Mouse (Mus musculus) left cerebral cortex, adult 9 months (tissue): Measurements from ENCODE around the gene Fgf22.

Experiments
- DNase-seq, 2 experiments: peaks; one replicate each; pipeline ENCODE4 v3.0.0; 2022; ENCODE audit warnings: low spot score in 2 of 2

Gene Fgf22

DNA sequence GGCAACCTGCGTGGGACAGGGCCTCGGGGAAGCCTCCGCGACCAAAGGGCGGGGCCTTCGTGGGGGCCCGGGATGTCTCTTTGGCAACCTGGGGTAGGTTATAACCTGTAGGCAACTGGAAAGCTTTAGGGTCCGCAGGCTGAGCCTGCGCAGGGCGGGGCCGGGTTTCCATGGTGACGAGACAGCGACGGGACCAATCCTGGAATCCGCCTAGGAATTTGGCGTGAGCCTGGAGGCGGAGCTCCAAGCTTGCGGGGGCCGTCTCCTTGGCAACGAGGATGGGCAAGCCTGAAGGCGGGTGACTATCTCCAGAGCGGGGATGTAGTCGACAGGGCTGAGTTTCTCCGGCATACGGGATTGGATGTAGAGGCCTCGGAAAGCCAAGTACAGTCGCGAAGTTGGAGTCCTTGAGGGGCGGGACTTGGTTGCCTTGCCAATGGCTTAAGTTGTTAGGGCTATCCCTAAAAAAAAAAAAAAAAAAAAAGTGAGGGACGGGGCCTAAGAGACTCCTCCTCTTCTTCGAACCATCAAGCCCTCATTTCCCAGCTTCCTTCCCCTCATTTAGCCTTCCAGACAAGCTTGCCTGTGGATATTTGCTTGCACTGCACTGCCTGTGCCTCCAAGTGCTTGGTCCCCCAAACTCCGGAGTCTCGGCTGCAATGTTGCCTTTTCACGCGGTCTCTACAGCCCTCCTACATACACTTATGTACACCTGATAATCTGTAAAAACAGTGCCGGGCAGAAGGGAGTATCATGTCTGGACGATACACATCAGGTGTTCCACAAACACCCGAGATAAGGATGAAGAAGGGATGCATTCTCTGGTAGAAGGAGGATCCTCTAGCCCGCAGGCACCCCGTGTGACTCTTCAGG lies 12.7 kb downstream of the Fgf22 start:
- DNase-seq, result peak; percentile 95 to 96

DNA sequence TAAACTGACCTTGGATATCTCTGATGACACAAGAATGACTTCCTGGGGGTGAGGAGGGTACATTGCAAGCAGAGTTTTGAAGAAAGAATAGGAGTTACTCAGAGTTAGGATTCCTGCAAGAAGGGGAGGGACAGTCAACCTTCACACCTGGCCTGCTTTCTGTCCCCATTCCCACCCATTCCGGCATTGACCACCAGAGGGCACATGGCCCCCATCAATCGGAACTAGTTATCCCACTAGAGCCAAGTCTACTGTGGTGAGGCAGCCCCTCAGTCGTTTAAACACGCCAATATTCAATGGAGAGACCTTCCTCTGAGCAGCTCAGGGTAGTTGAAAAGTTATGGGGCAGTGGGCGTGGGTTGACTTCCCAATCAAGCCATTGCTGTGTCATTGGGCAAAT lies 13.5 kb downstream of the Fgf22 start:
- peak in 1 of 2 experiments; percentile 82 for DNase-seq

DNA sequence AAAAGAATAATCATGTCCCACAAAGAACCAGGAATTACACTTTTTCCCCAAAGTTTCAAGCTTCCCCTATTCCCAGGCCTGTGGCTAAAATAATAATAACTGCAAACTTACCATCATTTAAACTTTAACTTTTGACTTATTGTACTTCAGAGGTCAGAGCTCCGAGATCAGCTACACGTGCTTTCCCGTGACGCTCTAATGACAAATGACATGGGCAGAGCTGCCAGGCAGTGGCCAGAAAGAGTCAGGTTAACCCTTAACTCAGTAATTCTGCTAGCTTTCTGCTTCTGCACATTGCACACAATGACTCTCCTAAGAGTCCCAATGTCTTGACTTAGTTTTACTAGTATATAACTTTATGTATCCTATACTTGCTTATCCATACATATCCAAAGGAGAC lies 14.5 kb downstream of the Fgf22 start:
- no peak for DNase-seq

DNA sequence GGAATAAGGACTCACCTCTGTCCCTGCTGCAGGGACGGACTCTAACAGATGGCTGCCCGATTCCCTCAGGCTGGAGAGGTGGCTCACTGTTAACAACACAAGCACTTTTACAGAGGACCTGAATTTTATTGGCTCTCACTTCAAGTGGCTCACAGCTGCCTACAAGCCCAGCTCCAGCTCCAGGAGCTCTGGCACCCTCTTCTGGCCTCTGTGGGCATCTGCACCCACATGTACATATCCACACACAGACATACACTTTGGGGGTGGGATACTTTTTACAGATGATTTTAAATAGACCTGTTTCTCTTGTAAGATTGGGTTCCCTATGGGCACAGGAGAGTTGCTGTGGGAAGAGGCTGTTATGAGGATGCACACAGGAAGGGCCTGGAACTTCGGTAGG lies 17.4 kb downstream of the Fgf22 start:
- no peak for DNase-seq

DNA sequence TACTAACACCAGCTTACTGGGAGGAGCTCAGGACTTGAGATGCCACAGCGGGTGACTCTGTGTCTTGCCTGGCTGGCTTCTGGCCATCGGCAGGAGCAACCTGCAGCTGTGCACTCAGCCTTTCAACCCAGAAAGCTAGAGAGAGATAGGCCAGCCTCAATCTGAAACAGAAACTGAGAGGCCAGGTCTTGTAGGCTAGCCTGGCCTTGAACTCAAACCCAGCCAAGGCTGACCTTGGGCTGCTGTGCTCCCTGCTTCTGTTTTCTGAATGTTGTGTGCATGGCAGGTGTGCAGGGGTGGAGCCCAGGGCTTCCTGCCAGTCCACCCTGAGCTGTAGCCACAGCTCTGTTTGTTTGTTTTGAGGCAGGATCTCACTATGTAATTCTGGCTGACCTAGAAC lies 18.3 kb downstream of the Fgf22 start:
- no peak for DNase-seq

DNA sequence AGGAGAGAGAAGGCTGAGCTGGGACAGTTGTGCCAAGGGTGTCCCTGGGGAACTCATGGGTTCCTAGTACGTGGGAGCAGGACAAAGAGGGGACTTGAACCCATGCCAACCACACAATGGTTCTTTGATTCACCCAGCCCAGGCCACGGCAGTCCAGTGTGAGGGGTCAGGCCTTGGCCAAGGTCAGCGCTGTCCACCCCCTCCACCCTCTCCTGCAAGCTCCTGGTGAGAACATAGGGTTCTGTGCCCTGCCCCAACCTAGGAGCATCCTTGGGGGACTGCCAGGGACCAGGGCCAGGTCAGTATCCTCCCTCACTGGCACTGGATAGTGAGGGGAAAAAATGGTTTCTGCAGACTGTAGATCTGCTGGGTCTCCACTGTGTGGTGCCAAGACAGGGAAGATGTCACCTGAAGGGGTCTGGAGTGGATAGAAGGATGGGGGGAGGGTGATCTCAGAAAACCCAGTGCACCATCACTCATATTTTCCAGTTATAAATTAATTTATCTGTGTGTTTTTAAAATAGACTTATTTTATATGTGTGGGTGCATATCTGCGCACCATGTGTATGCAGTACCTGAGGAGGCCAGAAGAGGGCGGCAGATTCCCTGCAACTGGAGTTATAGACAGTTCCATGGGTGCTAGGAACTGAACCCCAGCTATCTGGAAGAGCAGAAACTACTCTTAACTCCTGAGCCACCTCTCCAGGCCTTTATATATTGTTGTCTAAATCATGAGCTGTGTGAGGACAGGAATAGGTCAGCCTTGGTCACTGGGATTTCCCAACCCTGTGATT lies 19.8 kb downstream of the Fgf22 start:
- DNase-seq, result peak in 1 of 2 experiments; percentile 3

DNA sequence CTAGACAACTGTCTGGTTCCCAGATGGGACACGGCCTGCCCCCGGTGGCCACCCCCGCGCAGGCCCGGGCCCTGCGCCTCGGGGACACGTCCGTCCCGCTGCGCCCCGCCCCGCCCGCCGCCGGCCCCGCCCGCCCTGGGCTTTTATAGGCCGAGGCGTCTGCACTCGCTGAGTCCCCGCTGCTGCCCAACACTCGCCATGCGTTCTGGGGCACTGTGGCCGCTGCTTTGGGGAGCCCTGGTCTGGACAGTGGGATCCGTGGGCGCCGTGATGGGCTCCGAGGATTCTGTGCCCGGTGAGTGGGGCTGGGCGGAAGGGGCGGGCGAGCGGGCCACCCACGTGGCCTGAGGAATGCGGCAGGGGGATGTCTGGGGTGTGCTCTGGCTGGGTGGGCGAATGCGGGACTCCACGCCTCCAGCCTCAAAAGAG lies 22.2 kb downstream of the Fgf22 start, which contains the start of gene Fstl3:
Gene Fstl3, plus strand, starts transcription at position 170 of the 429 bp plus-strand sequence.
- no peak for DNase-seq

DNA sequence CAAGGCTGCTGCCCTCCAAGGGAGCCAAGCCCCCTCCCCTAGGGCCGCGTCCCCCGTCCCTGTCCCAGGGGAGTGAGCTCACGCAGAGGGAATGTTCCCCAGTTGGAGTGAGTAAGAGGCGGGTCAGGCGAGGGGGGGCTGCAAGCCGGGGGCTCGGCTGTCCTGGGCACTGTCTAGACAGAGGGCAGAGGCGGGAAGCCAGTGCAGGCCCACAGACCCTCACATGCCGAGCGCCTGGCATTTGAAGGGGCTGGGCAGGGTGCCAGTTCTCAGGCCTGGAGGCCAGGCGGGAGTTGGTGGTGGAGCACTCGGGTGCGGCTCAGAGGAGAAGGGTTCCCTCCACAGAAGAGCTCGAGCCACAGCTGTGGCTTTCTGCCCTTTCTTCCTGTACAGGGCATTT lies 23.1 kb downstream of the Fgf22 start:
- DNase-seq, result no peak

DNA sequence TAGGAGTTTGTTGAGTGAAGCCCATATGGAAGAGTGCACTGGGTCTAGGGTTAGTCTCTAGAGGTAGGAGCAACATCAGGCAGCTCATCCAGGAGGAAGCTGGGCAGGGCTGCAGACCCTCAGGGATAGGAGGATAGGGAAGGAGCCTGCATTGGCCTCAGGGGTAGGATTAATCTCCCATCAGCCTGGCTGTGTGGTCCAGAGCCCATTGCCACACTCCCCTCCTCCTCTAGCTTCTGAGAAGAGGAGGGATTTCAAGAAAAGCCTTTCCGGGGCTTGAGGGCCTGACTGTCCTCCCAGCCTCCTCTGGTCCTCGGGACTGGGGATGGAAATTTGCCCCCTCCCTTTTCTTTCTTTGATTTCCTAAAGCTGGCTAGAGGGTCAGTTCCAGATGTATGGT lies 24.3 kb downstream of the Fgf22 start:
- DNase-seq, result no peak

DNA sequence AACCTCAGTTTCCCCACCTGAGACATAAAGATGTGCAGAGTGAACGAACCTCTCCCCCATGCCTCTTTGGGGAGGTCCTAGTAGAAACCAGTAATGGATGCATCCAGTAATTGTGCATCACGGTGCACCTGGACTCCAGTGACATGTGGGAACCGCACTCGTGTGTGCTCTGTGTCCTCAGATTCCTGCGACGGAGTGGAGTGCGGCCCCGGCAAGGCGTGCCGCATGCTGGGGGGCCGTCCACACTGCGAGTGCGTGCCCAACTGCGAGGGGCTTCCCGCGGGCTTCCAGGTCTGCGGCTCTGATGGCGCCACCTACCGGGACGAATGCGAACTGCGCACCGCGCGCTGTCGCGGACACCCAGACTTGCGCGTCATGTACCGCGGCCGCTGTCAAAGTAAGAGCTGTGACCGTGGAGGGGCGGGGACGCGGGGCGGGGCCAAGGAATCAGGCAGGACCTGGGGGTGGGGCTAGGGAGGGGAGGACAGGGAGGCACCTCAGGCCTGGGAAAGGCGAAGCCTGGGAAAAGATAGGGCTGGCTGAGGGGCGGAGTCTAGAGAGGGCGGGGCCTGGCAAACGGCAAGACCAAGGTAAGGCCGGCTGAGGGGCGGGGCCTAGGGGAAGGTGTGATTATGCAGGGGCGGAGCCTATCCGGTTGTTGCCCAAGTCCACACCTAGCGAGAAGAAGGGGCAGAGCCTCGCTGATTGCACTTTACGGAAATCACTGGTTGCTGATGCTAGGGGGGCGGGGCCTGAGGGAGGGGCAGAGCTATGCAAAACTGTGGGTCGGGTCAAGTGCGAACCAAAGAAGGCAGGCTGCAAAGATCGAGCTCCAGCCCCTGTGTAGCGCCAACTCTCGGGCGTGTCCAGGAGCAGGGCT lies 25.1 kb downstream of the Fgf22 start:
- DNase-seq, result peak; percentile 97

DNA sequence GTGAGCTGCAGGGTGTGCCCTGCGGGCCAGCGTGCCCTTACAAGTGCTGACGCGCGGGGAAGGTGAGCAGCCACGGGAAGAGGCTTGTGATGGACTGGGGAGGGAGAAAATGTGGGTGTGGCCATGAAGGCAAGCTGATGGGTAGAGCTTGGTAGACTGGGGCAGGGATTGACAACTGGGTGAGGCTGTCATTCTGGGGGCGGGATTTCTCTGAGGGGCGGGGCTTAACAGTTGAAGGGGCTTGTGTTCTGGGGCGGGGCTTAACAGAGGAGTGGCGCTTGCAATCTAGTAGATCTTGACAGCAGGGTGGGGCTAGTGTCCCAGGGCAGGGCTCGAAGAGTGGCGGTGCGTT lies 25.8 kb downstream of the Fgf22 start:
- no peak for DNase-seq

DNA sequence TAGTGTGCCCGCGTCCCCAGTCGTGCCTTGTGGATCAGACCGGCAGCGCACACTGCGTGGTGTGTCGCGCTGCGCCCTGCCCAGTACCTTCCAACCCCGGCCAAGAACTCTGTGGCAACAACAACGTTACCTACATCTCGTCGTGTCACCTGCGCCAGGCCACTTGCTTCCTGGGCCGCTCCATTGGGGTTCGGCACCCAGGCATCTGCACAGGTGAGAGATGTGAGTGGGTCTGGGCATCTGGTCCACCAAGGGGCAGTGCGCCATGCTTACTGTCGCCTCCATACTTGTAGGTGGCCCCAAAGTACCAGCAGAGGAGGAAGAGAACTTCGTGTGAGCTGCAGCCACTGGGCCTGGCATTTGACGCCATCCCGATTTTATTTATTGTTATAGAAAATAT lies 26.3 kb downstream of the Fgf22 start:
- peak in 1 of 2 experiments; percentile 30 for DNase-seq

DNA sequence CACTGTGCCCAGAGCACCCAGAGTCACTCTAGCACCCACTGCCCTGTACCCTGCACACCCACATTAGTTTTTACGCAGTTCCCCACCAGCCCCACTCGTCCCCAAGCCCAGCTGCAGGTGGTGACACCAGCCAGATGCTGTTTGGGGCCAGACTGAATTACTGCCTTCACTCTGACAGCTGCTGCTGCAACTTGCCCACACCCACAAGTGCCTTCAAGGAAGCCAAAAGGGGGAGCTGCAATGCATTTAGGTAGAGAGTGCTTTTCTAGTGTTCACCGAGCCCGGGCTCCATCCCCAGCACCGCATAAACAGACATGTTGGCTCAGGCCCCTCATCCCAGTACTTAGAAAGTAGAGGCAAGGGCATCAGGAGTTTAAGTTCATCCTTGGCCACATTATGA lies 27.1 kb downstream of the Fgf22 start:
- no peak for DNase-seq

DNA sequence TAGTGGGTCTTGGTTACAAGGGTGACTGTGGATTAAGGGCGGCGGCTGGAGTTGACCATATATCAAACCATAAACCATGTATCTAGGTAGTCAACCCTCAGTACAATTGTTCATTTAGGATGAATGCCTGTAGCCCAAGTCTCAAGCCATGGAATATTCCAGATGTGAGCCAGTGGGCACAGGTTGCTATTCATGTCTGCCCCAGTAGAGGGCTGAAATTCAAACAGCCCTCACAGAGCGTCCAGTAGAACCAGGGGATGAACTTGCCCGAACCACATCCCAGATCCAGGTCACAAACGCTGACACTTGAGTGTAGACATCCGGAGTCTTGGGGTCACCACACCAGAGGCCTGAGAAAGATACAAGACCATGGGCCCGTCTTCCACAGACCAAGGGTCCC lies 28.2 kb downstream of the Fgf22 start:
- no peak for DNase-seq

DNA sequence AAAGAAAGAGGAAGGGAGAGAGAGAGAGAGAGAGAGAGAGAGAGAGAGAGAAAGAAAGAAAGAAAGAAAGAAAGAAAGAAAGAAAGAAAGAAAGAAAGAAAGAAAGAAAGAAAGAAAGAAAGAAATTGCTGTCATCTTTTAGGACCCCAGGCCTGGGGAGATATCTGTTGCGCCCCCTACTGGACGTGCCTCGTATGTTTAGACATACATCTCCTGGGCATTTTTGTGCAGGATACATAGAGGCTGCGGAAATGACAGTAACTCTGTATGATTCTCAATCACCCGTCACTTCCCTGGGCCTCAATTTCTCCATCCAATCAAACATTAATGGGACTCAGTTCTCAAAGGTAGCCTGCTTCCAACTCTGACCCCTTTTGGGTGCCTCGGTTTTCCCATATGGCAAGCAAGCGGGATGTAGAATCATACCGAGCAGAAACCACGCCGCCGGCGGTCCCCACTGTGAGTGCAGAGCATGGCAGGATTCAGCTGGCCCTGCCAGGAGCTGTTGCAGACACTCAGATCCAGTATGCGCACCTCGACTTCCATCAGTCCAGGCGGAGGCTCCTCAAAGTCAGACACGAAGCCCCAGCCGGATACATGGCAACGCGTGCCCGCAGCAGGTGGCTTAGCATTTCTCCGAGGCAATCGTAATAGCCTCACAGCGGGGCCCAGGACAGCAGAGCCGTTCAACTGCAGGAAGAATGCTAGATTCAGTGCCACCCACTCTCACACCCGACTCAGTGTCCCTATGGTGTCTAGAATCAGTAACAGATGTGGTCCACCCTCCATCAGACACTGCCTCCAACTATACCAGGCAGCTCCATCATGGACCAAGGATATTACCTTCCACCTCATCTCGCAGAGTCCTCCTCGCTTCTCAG lies 29.3 kb downstream of the Fgf22 start:
- DNase-seq, result peak in 1 of 2 experiments; percentile 39

DNA sequence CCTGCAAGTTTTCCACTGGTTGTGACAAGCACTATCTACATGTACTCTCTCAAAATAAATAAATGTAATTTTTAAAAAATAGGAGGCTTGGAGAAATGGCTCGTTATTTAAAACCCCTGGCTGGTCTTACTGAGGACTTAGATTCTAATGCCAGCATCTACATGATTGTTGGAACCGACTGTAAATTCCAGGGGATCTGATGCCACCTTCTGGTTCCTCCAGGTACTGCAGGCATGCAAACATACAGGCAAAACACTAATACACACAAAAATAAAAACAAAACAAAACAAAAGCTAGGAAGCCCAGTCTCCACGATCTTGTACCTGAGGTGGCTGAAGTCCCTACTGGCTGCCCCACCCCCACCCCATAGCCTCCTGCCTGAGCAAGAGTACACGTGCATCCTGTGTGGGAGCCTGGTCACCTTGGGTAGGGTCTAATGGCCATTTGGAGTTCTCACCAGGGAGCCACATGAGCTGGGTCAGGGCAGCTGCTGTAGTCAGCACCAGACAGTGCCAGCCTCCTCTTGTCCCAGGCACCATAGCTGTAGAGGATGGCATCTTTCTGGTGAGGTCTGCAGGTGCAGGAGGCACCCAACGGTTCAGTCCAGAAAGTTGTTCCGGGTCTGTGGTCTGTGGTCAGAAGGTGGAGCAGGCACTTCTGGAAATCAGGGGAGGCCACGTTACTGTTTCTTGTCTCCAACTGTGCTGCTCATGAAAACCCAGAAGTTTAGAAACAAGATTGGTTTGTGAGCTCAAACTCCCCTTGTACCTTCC lies 33.7 kb downstream of the Fgf22 start:
- peak in 1 of 2 experiments; percentile 75 for DNase-seq

DNA sequence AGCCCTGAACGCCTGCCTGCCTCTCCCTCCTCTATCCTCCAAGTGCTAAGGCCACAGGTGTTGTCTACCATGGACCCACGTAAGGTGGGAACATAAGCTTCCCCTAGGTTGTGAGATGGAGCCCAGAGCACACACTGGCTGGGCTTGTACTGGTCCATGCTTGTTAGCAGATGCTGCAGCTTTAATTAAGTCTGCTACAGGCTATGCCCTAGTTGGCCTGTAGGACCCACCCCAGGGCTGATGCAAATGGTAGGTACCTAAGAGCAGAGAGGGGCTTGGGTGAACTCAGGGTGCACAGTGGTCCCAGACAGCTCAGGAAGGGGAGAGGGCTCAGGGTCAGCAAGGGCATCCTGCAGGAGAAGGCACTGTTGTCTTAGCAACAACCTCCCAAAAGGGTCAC lies 34.7 kb downstream of the Fgf22 start:
- DNase-seq, result no peak

DNA sequence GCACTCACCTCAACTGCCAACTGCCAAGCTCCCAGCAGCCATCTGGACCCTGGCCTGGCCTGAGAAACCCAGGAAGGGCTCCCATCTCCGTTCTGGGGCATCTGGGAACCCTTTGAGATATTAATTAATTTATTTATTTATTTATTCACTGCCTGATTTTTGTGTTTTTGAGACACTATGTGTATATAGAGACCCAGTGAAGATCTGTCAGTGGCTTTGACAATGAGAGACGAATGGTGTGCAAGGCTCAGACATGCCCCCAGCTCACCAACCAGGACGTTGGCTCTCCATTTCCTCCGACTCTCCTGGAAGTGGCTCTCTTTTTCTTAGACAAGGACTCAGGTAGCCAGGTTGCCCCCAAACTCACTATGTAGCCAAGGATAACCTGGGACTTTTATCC lies 36.0 kb downstream of the Fgf22 start, which contains the start of gene Prss57:
Gene Prss57, minus strand, starts transcription at position 101 of the 400 bp plus-strand sequence.
- DNase-seq, result no peak

DNA sequence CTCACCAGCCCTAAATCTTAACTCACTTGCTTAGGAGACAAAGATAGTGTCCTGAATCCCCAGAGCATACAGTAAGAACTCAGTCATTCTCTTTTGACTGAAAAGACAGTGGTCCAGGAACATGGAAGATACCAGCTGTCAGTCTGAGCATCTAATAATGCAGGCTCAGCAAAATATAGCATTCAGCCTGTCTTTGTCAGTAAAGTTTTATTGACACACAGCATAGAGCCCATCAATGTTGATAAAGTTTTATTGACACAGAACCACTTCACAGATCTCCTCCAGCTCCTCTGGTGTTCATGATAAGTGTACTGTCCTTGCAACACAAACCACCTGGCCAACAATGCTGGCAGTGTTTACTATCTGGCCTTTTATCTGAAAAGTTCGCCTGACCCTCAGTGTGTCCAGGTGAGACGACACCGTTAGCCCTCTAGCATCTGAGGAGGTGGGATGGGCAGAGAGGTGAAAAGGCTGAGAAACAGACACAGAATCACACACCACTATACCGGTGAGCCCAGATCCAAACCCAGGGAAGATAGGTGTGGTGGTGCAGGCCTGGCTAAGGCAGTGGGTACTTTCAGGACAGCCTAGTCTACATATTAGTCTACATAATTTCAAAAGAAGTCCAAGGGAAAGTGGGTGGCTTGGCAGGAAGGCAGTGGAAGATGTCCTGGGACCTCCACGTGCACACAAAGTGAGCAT lies 37.6 kb downstream of the Fgf22 start:
- DNase-seq, result no peak
